Mouse (Mus musculus) CH12.LX (cell line): ENCODE data around the gene Ms4a13. TPM values are rescaled to one million over a fixed set of nuclear protein-coding genes. Genes with fewer than 3 reads are reported as not detected.

ENCODE experiments used
- DNase-seq: peaks from one replicate; pipeline ENCODE4 v3.0.0-alpha.2; 2013; ENCODE audit errors: extremely low read depth
- H3K27ac ChIP-seq: 2 replicates; pipeline ENCODE4 v1.5.1; 2012; ENCODE audit warnings: low read depth, mild to moderate bottlenecking, control low read depth, moderate library complexity; ENCODE audit not compliant: insufficient read depth
- H3K27me3 ChIP-seq: replicated peaks from 2 replicates; pipeline ENCODE3; 2012; ENCODE audit warnings: inconsistent platforms
- H3K36me3 ChIP-seq, 2 experiments: replicated peaks in 1 of 2; 2 replicates each; pipeline versions ENCODE3 to v1.6.1; 2012; ENCODE audit warnings: inconsistent platforms in 1 of 2, low read length in 1 of 2, mild to moderate bottlenecking in 1 of 2, mixed read lengths in 1 of 2, moderate library complexity in 1 of 2; ENCODE audit not compliant: control insufficient read depth in 1 of 2, insufficient read depth in 1 of 2
- H3K4me1 ChIP-seq, 2 experiments: 2 replicates each; pipeline ENCODE4 v1.6.1; 2012; ENCODE audit warnings: inconsistent platforms in 1 of 2, moderate library complexity in 1 of 2; ENCODE audit not compliant: insufficient read depth in 2 of 2, control insufficient read depth in 1 of 2
- H3K4me2 ChIP-seq: 2 replicates; pipeline ENCODE4 v1.6.1; 2012; ENCODE audit warnings: low read depth, mild to moderate bottlenecking, control low read depth; ENCODE audit not compliant: poor library complexity, insufficient read depth, severe bottlenecking
- H3K4me3 ChIP-seq, 3 experiments: fragments of 150-350 bp in 1 of 3; sonication (generic) in 1 of 3; replicated peaks in 1 of 3; 2 replicates each; pipeline versions ENCODE3 to v1.5.1; 2011 to 2012; ENCODE audit warnings: low read depth in 2 of 3, low read length in 2 of 3, mild to moderate bottlenecking in 2 of 3, moderate library complexity in 2 of 3, control low read depth in 1 of 3, improper control_type of control experiment in 1 of 3, inconsistent platforms in 1 of 3, mixed read lengths in 1 of 3; ENCODE audit not compliant: poor library complexity in 1 of 3
- H3K79me2 ChIP-seq: replicated peaks from 2 replicates; pipeline ENCODE4 v1.6.1; 2012; ENCODE audit warnings: mild to moderate bottlenecking, moderate library complexity; ENCODE audit not compliant: control insufficient read depth, poor library complexity, insufficient read depth, severe bottlenecking; ENCODE audit errors: extremely low read depth
- H3K9ac ChIP-seq: 2 replicates; pipeline ENCODE4 v1.6.1; 2012; ENCODE audit warnings: low read depth, mild to moderate bottlenecking, control low read depth, moderate library complexity; ENCODE audit not compliant: insufficient read depth
- H3K9me3 ChIP-seq: replicated peaks from 2 replicates; pipeline ENCODE3; 2012; ENCODE audit warnings: low read length, inconsistent platforms, mixed read lengths
- BHLHE40 ChIP-seq: IDR thresholded peaks from 2 replicates; pipeline ENCODE4 v1.6.1; 2011; ENCODE audit warnings: mild to moderate bottlenecking, low read depth, low read length, improper control_type of control experiment
- CHD2 ChIP-seq: IDR thresholded peaks from 2 replicates; pipeline ENCODE4 v1.6.1; 2011; ENCODE audit warnings: low read length, improper control_type of control experiment
- E2F4 ChIP-seq: IDR thresholded peaks from 2 replicates; pipeline ENCODE4 v1.6.1; 2011; ENCODE audit warnings: low read depth, low read length, improper control_type of control experiment; ENCODE audit not compliant: insufficient replicate concordance
- ELF1 ChIP-seq: IDR thresholded peaks from 2 replicates; pipeline ENCODE4 v1.6.1; 2014; ENCODE audit warnings: low read depth, mild to moderate bottlenecking, inconsistent platforms, low read length, improper control_type of control experiment
- EP300 ChIP-seq: IDR thresholded peaks from 2 replicates; pipeline ENCODE4 v1.6.1; 2011; ENCODE audit warnings: low read length, improper control_type of control experiment
- ETS1 ChIP-seq: conservative IDR thresholded peaks from 2 replicates; pipeline ENCODE4 v1.6.1; 2012; ENCODE audit warnings: low read depth, mild to moderate bottlenecking, inconsistent platforms, low read length, improper control_type of control experiment, moderate library complexity
- GABPA ChIP-seq: IDR thresholded peaks from 2 replicates; pipeline ENCODE4 v1.6.1; 2012; ENCODE audit warnings: low read depth, low read length, improper control_type of control experiment, inconsistent platforms; ENCODE audit not compliant: insufficient replicate concordance
- HCFC1 ChIP-seq: IDR thresholded peaks from 2 replicates; pipeline ENCODE4 v1.6.1; 2012; ENCODE audit warnings: low read depth, mild to moderate bottlenecking, inconsistent platforms, low read length, improper control_type of control experiment
- IRF4 ChIP-seq: IDR thresholded peaks from 2 replicates; pipeline ENCODE4 v1.6.1; 2014; ENCODE audit warnings: low read depth, mild to moderate bottlenecking, inconsistent platforms, low read length, improper control_type of control experiment
- JUN ChIP-seq: IDR thresholded peaks from 2 replicates; pipeline ENCODE4 v1.6.1; 2011; ENCODE audit warnings: low read depth, mild to moderate bottlenecking, low read length, improper control_type of control experiment, moderate library complexity; ENCODE audit not compliant: insufficient read depth
- JUND ChIP-seq: conservative IDR thresholded peaks from 2 replicates; pipeline ENCODE4 v1.6.1; 2011; ENCODE audit warnings: low read depth, low read length, improper control_type of control experiment
- KAT2A ChIP-seq: IDR thresholded peaks from 2 replicates; pipeline ENCODE4 v1.6.1; 2012; ENCODE audit warnings: low read length, improper control_type of control experiment, inconsistent platforms; ENCODE audit not compliant: insufficient replicate concordance
- MAFK ChIP-seq: IDR thresholded peaks from 2 replicates; pipeline ENCODE4 v1.6.1; 2011; ENCODE audit warnings: low read length, improper control_type of control experiment; ENCODE audit not compliant: insufficient replicate concordance
- MAX ChIP-seq: IDR thresholded peaks from 2 replicates; pipeline ENCODE4 v1.6.1; 2011; ENCODE audit warnings: low read length, improper control_type of control experiment
- MAZ ChIP-seq: IDR thresholded peaks from 2 replicates; pipeline ENCODE4 v1.6.1; 2012; ENCODE audit warnings: low read depth, mild to moderate bottlenecking, inconsistent platforms, low read length, improper control_type of control experiment, moderate library complexity
- MEF2A ChIP-seq: IDR thresholded peaks from 2 replicates; pipeline ENCODE4 v1.6.1; 2014; ENCODE audit warnings: low read depth, mild to moderate bottlenecking, inconsistent platforms, low read length, improper control_type of control experiment, borderline replicate concordance
- MXI1 ChIP-seq: IDR thresholded peaks from 2 replicates; pipeline ENCODE4 v1.6.1; 2011; ENCODE audit warnings: mild to moderate bottlenecking, low read depth, low read length, improper control_type of control experiment
- MYC ChIP-seq: IDR thresholded peaks from 2 replicates; pipeline ENCODE4 v1.6.1; 2011; ENCODE audit warnings: low read depth, mild to moderate bottlenecking, improper control_type of control experiment, low read length
- NELFE ChIP-seq: IDR thresholded peaks from 2 replicates; pipeline ENCODE4 v1.6.1; 2011; ENCODE audit warnings: low read depth, low read length, improper control_type of control experiment
- NRF1 ChIP-seq: IDR thresholded peaks from 2 replicates; pipeline ENCODE4 v1.6.1; 2014; ENCODE audit warnings: low read depth, mild to moderate bottlenecking, inconsistent platforms, low read length, improper control_type of control experiment, moderate library complexity
- PAX5 ChIP-seq: IDR thresholded peaks from 2 replicates; pipeline ENCODE4 v1.6.1; 2012; ENCODE audit warnings: low read length, inconsistent platforms, mixed read lengths
- POLR2A ChIP-seq: IDR thresholded peaks from 2 replicates; pipeline ENCODE4 v1.6.1; 2011; ENCODE audit warnings: low read depth, mild to moderate bottlenecking, improper control_type of control experiment, low read length
- POLR2AphosphoS2 ChIP-seq: IDR thresholded peaks from 2 replicates; pipeline ENCODE4 v1.6.1; 2011; ENCODE audit warnings: low read depth, low read length, improper control_type of control experiment
- RAD21 ChIP-seq: IDR thresholded peaks from 2 replicates; pipeline ENCODE4 v1.6.1; 2011; ENCODE audit warnings: low read depth, mild to moderate bottlenecking, low read length, improper control_type of control experiment, moderate library complexity
- RCOR1 ChIP-seq: conservative IDR thresholded peaks from 2 replicates; pipeline ENCODE4 v1.6.1; 2012; ENCODE audit warnings: low read depth, mild to moderate bottlenecking, inconsistent platforms, low read length, improper control_type of control experiment
- TBP ChIP-seq: conservative IDR thresholded peaks from 2 replicates; pipeline ENCODE4 v1.6.1; 2011; ENCODE audit warnings: low read depth, low read length, improper control_type of control experiment
- TCF12 ChIP-seq: IDR thresholded peaks from 2 replicates; pipeline ENCODE4 v1.6.1; 2014; ENCODE audit warnings: low read depth, mild to moderate bottlenecking, inconsistent platforms, low read length, improper control_type of control experiment
- UBTF ChIP-seq: IDR thresholded peaks from 2 replicates; pipeline ENCODE4 v1.6.1; 2012; ENCODE audit warnings: low read depth, mild to moderate bottlenecking, inconsistent platforms, low read length, improper control_type of control experiment, moderate library complexity
- USF1 ChIP-seq: IDR thresholded peaks from 2 replicates; pipeline ENCODE4 v1.6.1; 2014; ENCODE audit warnings: low read depth, mild to moderate bottlenecking, inconsistent platforms, low read length, improper control_type of control experiment
- USF2 ChIP-seq: conservative IDR thresholded peaks from 2 replicates; pipeline ENCODE4 v1.6.1; 2011; ENCODE audit warnings: low read depth, low read length, improper control_type of control experiment
- ZC3H11A ChIP-seq: IDR thresholded peaks from 2 replicates; pipeline ENCODE4 v1.6.1; 2012; ENCODE audit warnings: low read depth, mild to moderate bottlenecking, inconsistent platforms, low read length, improper control_type of control experiment
- ZMIZ1 ChIP-seq: IDR thresholded peaks from 2 replicates; pipeline ENCODE4 v1.6.1; 2012; ENCODE audit warnings: low read depth, mild to moderate bottlenecking, inconsistent platforms, low read length, improper control_type of control experiment
- dilution Hi-C: fragments of 300-500 bp; cut with MboI; formaldehyde crosslinking; loops from 2 replicates; pipeline ENCODE4 v1.14.3; 2020; ENCODE audit warnings: low sequenced_read_pairs; ENCODE audit not compliant: extremely low pct_unique_long_range_greater_than_20kb, extremely low pct_ligation_motif_present
- in situ Hi-C: fragments of 300-500 bp; cut with MboI; formaldehyde crosslinking; loops from 3 replicates; pipeline ENCODE4 v1.14.3; 2019; ENCODE audit warnings: low sequenced_read_pairs, low pct_ligation_motif_present, low pct_unique_long_range_greater_than_20kb, mixed read lengths
- polyA plus RNA-seq: library from polyadenylated mRNA; unstranded; fragments of >175 nt; gene quantifications from 2 replicates; pipeline ENCODE4 v1.2.1, GENCODE M21; 2012; ENCODE audit warnings: low read depth; ENCODE audit not compliant: insufficient read length
- total RNA-seq, 2 experiments: library from RNA; depleted of rRNA; stranded (reverse); fragments of 300-350 nt in 1 of 2; fragments of >200 nt in 1 of 2; gene quantifications; 2 replicates each; pipeline ENCODE4 v1.2.3; 2012 to 2014

The Ms4a13 gene
- total RNA-seq (2012; rRNA removed) (not detected in 2 replicates), total RNA-seq (2014; rRNA removed) (not detected in 2 replicates), polyA plus RNA-seq (not detected in 2 replicates)

- Histone ChIP-seq H3K27me3 (no peaks in the 10 kb centered on the region), H3K4me2 (no peak within 1 kb of the TSS), H3K9me3 (no peaks in the 10 kb centered on the region), H3K27ac (no peak within 1 kb of the TSS), H3K4me1 (peaks cover 0 to 4% of the 10 kb centered on the region in 2 experiments; a peak in 1 of 4 replicates), H3K9ac (no peak within 1 kb of the TSS), H3K79me2 (no peaks in the 10 kb centered on the region), H3K36me3 (no peaks in the 10 kb centered on the region), H3K4me3 (no peak within 1 kb of the TSS)
- in situ Hi-C loops (loop anchor here (25.0 kb wide), 1 partner anchor 566 kb away; the partner anchor contains the start of gene Mrpl16), dilution Hi-C loops (no loop called here)
- TF ChIP-seq RCOR1, result no peak
- no peak for TF ChIP-seq CHD2
- TF ChIP-seq IRF4, result no peak
- TF ChIP-seq TCF12, result no peak
- TF ChIP-seq ELF1, result no peak
- no peak for DNase-seq
These were observed at the start of gene Ms4a13 for GRCm38 (mm10) chr19:11196546-11196945. Gene Ms4a13, minus strand, starts transcription at chr19:11196737.

- peaks cover 15 to 48% of the 10 kb centered on the region in 2 experiments for H3K4me1 ChIP-seq
- dilution Hi-C loops (no loop called here), in situ Hi-C loops (no loop called here)
- peaks cover 0 to 2% of the 10 kb centered on the region in 2 experiments for H3K36me3 ChIP-seq
- H3K27me3 ChIP-seq, result no peaks in the 10 kb centered on the region
- 0 out of 2 replicates have a peak overlapping the region, but pooled peaks have one; percentile 23 for H3K4me2 ChIP-seq
- no peak overlapping the region for H3K9ac ChIP-seq
- H3K27ac ChIP-seq, result peak overlapping the region; percentile 31
- H3K9me3 ChIP-seq, result peaks cover 3% of the 10 kb centered on the region
- no peak overlapping the region for H3K4me3 ChIP-seq
- H3K79me2 ChIP-seq, result no peaks in the 10 kb centered on the region
- peak; percentile 72 for DNase-seq
- no peak for TF ChIP-seq ELF1
- no peak for TF ChIP-seq ZC3H11A
- no peak for TF ChIP-seq KAT2A
- no peak for TF ChIP-seq MAX
- TF ChIP-seq NRF1, result no peak
- TF ChIP-seq USF2, result no peak
- no peak for TF ChIP-seq USF1
- peak; percentile 55; the same call in 1 of the 2 replicates for TF ChIP-seq TCF12
- TF ChIP-seq GABPA, result no peak
- TF ChIP-seq RAD21, result no peak
- TF ChIP-seq MXI1, result no peak
- TF ChIP-seq ZMIZ1, result no peak
- no peak for TF ChIP-seq CHD2
- no peak for TF ChIP-seq MAFK
- peak; percentile 87 for TF ChIP-seq IRF4
- TF ChIP-seq JUN, result no peak
- peak; percentile 37; the same call in 1 of the 2 replicates for TF ChIP-seq HCFC1
- peak; percentile 77 for TF ChIP-seq MEF2A
- TF ChIP-seq POLR2A, result no peak
- TF ChIP-seq ETS1, result peak; percentile 95
- TF ChIP-seq E2F4, result no peak
- TF ChIP-seq MAZ, result no peak
- TF ChIP-seq PAX5, result no peak
- no peak for TF ChIP-seq UBTF
- TF ChIP-seq JUND, result 0 out of 2 replicates have a peak, but pooled peaks have one; percentile 37
- TF ChIP-seq POLR2AphosphoS2, result no peak
- TF ChIP-seq NELFE, result no peak
- TF ChIP-seq TBP, result 0 out of 2 replicates have a peak, but pooled peaks have one; percentile 27
- peak; percentile 91 for TF ChIP-seq EP300
- TF ChIP-seq MYC, result no peak
- TF ChIP-seq BHLHE40, result peak; percentile 54
These were observed 47.7 kb upstream of the Ms4a13 start for GRCm38 (mm10) chr19:11244230-11244629.
